Mouse (Mus musculus): ENCODE measurements around the gene Mvk.

DNA sequence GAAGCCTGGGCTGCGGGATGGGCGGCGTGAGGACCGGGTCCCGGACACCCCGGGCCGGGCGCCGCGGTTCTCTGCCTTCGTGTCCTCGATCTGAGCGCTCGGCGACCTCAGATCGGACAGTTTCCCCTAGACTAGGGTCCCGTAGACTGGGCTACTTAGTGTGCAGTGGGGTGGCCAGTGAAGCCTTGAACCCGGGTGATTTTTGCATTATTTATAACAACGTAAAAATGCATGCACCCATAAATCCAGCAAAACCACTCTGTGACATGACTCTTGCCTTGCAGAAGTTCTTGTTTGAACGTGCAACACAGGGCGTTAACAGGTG is 261 bp downstream of the Mvk start:
- TF ChIP-seq USF1 (IDR thresholded peaks at IDR 0.05; ENCODE audit: low read depth) (no peak), CTCF (IDR thresholded peaks at IDR 0.05; ENCODE audit: control insufficient read depth, insufficient read depth, insufficient read length) (no peak)

Data from C2C12 (cell line).